In genomic region chr13:42937871-42938270, GRCm38 (mm10) we compare ENCODE assay signal across 21 mouse cellular contexts.
"Had no signal": no experiment of that assay in that cellular context is flagged by ENCODE, and none has a peak within 500 bp of the region (broad histone marks: within the 10 kb centered on the region; RNA-seq: fewer than 3 reads in every experiment).

No protein-coding gene starts in this region.

- H3K9ac ChIP-seq: kidney, embryonic 15.5 days; limb, embryonic 13.5 days; liver, embryonic 13.5 days; neural tube, embryonic 12.5 days; neural tube, embryonic 15.5 days had no signal

- H3K4me3 ChIP-seq: kidney, embryonic 15.5 days; left cerebral cortex, adult 2 months; limb, embryonic 13.5 days; liver, embryonic 13.5 days; megakaryocyte, embryonic 14.5 days; midbrain, embryonic 10.5 days; neural tube, embryonic 12.5 days; neural tube, embryonic 15.5 days had no signal

- ATAC-seq: lung, postnatal 0 days had no signal

- H3K9me3 ChIP-seq: kidney, embryonic 15.5 days; limb, embryonic 13.5 days; liver, embryonic 13.5 days; megakaryocyte, embryonic 14.5 days; midbrain, embryonic 10.5 days; neural tube, embryonic 12.5 days; neural tube, embryonic 15.5 days had no signal

- DNase-seq: kidney, adult 8-10 months; kidney, postnatal 10 days; kidney, postnatal 36 days; layer of hippocampus, postnatal 36 days; left cerebral cortex, postnatal 4 days; liver, embryonic 13.5 days; lung, adult 2 months; midbrain, embryonic 14.5 days; right cerebral cortex, adult 18-20 months; right cerebral cortex, postnatal 14 days; right cerebral cortex, postnatal 4 days; thymus, adult 18-20 months; thymus, postnatal 36 days had no signal

- H3K4me1 ChIP-seq: liver, embryonic 13.5 days; megakaryocyte, embryonic 14.5 days; midbrain, embryonic 10.5 days had no signal

- H3K36me3 ChIP-seq: kidney, embryonic 15.5 days; limb, embryonic 13.5 days; liver, embryonic 13.5 days; midbrain, embryonic 10.5 days; neural tube, embryonic 12.5 days; neural tube, embryonic 15.5 days had no signal

- H3K27me3 ChIP-seq: kidney, embryonic 15.5 days; limb, embryonic 13.5 days; liver, embryonic 13.5 days; megakaryocyte, embryonic 14.5 days; neural tube, embryonic 12.5 days; neural tube, embryonic 15.5 days had no signal

- H3K27ac ChIP-seq: kidney, embryonic 15.5 days; left cerebral cortex, adult 2 months; limb, embryonic 13.5 days; liver, embryonic 13.5 days; midbrain, embryonic 10.5 days; neural tube, embryonic 12.5 days; neural tube, embryonic 15.5 days had no signal

- H3K4me2 ChIP-seq: kidney, embryonic 15.5 days; limb, embryonic 13.5 days; liver, embryonic 13.5 days; neural tube, embryonic 12.5 days; neural tube, embryonic 15.5 days had no signal
